Mouse (Mus musculus): ENCODE results near the gene A4galt. TPM values are rescaled to one million over a fixed set of nuclear protein-coding genes. Genes with fewer than 3 reads are reported as not detected.
"Not testable (repeated sequence)": the region's sequence is repeated elsewhere in the genome, so short reads cannot be mapped to it uniquely, and the experiment has no call there.

The A4galt gene
- polyA plus RNA-seq, 1 experiment from 2014 or later: 9.2 TPM

DNA sequence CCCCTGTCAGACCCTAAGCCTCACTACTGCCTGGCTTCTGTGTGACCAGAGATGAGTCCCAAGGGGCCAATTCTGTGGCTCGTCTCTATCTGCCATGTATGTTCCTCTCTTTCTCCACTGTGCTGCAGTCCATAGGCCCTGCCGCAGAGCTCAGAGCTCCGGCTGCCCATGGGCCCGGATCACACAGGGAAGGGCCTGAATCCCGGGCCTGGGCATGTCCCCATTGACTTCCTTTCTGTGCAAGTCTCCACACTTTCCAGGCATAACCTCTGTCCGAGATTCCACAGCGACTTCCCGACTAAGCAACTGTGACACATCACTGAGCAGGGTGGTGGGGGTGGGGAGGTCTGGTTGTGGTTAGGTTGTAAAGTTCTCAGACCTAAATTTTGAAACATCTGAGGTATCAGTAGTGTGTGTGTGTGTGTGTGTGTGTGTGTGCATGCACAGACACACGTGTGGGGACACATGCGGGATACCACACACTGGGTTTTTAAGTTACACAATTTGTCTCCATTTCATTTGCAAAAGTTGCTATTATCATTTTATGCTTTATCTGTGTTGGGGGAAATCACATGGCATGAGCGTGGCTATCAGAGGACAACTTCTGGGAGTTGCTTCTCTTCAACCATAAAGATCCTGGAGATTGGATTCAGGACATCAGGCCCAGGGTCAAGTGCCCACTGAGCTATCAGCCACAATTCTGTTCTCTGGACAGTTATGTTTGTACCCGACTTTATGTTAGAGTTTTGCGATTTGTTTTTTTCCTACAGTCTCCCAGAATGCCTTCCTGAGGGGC is 40.9 kb upstream of the A4galt start:
- ATAC-seq (ENCODE audit: insufficient read depth, low FRiP score, low read depth): no peak
- Histone ChIP-seq H3K36me3 (no peaks in the 10 kb centered on the region), H3K4me1 (peaks cover 14% of the 10 kb centered on the region; the same call in 1 of the 2 replicates), H3K4me3 (replicated peaks) (no peak overlapping the region), H3K9ac (no peak overlapping the region), H3K4me2 (no peak overlapping the region), H3K9me3 (no peaks in the 10 kb centered on the region), H3K27ac (peak overlapping the region; percentile 63), H3K27me3 (replicated peaks) (no peaks in the 10 kb centered on the region)
- WGBS: 82% methylated on average over 13 of the region's 13 CpGs

DNA sequence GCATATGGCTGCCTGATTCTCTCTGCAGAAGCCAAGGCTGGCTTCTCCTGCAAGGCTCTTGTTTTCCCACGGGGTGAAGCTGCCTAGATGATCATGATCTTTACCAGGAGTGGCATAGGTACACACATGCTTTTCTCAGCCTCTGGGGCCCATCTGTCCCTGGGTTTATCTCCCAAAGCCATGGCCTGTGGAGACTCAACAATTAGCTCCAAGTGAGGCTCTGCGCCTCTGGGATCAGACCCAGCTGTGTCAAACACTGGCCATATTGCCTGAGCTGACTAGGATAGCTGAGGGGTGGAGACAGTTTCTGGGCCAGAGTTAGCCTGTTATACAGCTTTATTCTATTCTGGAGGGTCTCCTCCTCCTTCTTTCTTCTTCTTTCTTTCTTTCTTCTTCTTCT is 39.3 kb upstream of the A4galt start:
- Histone ChIP-seq H3K4me3 (replicated peaks) (no peak overlapping the region), H3K9ac (no peak overlapping the region), H3K27me3 (replicated peaks) (no peaks in the 10 kb centered on the region), H3K9me3 (no peaks in the 10 kb centered on the region), H3K36me3 (no peaks in the 10 kb centered on the region), H3K4me2 (no peak overlapping the region), H3K27ac (no peak overlapping the region), H3K4me1 (peaks cover 6% of the 10 kb centered on the region; the same call in 1 of the 2 replicates)
- 71% methylated on average over 2 of the region's 2 CpGs for WGBS
- ATAC-seq (ENCODE audit: insufficient read depth, low FRiP score, low read depth): no peak

DNA sequence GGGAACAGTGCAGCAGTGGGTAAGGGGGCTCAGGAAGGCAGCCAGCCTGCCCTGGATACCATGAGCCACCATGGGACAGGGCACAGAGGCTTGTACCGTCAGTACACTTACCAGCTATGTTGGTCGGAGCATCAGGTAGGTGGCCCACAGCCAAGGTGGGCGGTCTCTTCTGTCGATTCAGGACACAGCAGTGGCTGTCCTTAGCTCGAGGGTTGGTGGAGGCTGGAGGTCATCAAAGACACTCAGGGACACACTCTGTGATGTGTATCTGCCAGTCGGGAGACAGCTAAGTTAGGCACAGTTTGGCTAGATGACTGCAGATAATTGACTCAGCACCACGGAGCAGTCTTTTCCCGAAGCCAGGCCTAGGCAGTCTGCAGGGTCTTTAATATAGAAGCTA is 33.3 kb upstream of the A4galt start:
- WGBS: 75% methylated on average over 8 of the region's 8 CpGs
- Histone ChIP-seq H3K9ac (no peak overlapping the region), H3K4me1 (0 out of 2 replicates have a peak, but pooled peaks cover 4% of the 10 kb centered on the region), H3K4me2 (no peak overlapping the region), H3K9me3 (no peaks in the 10 kb centered on the region), H3K27me3 (replicated peaks) (no peaks in the 10 kb centered on the region), H3K27ac (no peak overlapping the region), H3K36me3 (no peaks in the 10 kb centered on the region), H3K4me3 (replicated peaks) (no peak overlapping the region)
- no peak for ATAC-seq (ENCODE audit: insufficient read depth, low FRiP score, low read depth)

DNA sequence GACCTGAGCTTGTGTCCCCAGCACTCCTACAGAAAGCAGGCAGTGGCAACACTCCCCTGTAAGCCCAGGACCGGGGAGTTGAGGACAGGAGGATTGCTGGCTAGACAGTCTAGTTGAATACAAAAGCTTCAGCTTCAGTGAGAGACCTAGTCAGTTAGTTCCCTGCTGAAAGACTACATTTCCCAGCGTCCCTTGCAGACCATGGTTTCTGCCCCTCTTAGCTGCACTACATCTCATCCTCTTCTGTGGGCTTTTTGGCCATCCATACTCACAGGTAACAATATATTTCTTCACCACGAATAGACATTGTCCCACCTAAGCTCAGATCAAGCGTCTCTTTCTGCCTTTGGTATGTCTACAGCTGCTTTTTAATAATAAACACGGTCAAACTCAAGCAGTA is 30.8 kb upstream of the A4galt start:
- H3K9ac ChIP-seq: no peak overlapping the region
- H3K9me3 ChIP-seq: no peaks in the 10 kb centered on the region
- no peaks in the 10 kb centered on the region for H3K27me3 ChIP-seq (replicated peaks)
- no peak overlapping the region for H3K4me2 ChIP-seq
- 75% methylated on average over 5 of the region's 5 CpGs for WGBS
- no peak overlapping the region for H3K4me3 ChIP-seq (replicated peaks)
- 0 out of 2 replicates have a peak, but pooled peaks cover 4% of the 10 kb centered on the region for H3K4me1 ChIP-seq
- no peaks in the 10 kb centered on the region for H3K36me3 ChIP-seq
- H3K27ac ChIP-seq: no peak overlapping the region
- no peak for ATAC-seq (ENCODE audit: insufficient read depth, low FRiP score, low read depth)

DNA sequence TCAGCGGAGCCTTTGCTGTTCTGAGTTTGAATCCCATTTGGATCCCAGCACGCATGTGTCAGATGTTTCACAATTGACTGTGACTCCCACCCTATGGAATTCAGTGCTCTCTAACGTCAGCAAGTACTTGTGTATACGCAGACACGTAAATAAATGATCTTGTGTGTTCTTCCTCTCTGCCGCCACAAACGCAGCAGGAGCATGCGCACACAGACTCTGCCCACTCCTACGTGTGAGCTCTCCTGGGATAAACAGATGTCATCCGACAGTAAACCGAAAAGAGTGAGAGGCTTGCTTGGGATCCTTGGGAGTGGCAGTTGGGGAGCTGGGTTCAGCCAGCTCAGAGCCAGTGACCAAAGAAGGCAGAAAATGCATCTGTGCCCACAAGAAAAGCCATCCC is 29.7 kb upstream of the A4galt start:
- peak overlapping the region; percentile 16; the same call in 1 of the 2 replicates for H3K4me2 ChIP-seq
- peak overlapping the region; percentile 61 for H3K27ac ChIP-seq
- no peak for ATAC-seq (ENCODE audit: insufficient read depth, low FRiP score, low read depth)
- H3K9me3 ChIP-seq: no peaks in the 10 kb centered on the region
- H3K4me1 ChIP-seq: 0 out of 2 replicates have a peak, but pooled peaks cover 4% of the 10 kb centered on the region
- 35% methylated on average over 11 of the region's 11 CpGs for WGBS
- no peak overlapping the region for H3K4me3 ChIP-seq (replicated peaks)
- no peak overlapping the region for H3K9ac ChIP-seq
- H3K27me3 ChIP-seq (replicated peaks): no peaks in the 10 kb centered on the region
- no peaks in the 10 kb centered on the region for H3K36me3 ChIP-seq

DNA sequence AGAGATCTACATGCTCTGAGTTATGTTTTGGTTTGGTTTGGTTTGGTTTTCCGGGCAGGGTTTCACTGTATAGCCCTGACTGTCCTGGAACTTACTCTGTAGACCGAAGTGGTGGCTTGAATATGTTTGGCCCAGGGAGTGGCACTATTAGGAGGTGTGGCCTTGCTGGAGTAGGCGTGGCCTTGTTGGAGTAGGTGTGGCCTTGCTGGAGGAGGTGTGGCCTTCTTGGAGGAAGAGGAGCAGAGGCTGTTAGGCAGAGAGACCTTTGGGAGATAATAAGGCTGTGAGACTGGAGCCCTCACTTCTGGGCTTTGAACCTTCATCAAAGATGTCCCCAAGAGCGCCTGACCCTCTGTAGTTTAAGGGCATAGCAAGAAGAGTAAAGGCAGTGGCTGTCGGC is 27.0 kb upstream of the A4galt start:
- WGBS: 84% methylated on average over 5 of the region's 5 CpGs
- no peak overlapping the region for H3K9ac ChIP-seq
- H3K27me3 ChIP-seq (replicated peaks): no peaks in the 10 kb centered on the region
- H3K4me2 ChIP-seq: no peak overlapping the region
- H3K4me3 ChIP-seq (replicated peaks): no peak overlapping the region
- 0 out of 2 replicates have a peak, but pooled peaks cover 4% of the 10 kb centered on the region for H3K4me1 ChIP-seq
- H3K27ac ChIP-seq: no peak overlapping the region
- no peaks in the 10 kb centered on the region for H3K36me3 ChIP-seq
- H3K9me3 ChIP-seq: no peaks in the 10 kb centered on the region
- no peak for ATAC-seq (ENCODE audit: insufficient read depth, low FRiP score, low read depth)

DNA sequence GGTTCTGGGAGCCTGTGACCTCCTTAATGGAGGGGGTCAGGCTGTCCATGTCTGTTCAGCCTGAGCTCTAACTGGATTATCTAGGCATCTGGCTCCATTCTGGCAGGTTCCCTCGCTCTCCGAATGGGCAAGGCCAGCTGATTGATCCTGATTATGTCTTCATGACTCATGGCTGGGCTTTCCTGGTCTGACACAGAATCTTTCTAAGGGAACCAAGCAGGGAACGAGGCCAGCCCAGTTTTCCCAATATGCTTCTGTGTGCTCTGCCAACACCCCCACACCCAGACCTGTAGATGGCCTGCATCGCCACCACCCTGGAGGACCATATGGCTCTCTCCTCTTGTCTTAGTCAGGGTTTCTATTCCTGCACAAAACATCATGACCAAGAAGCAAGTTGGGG is 25.9 kb upstream of the A4galt start:
- H3K36me3 ChIP-seq: no peaks in the 10 kb centered on the region
- H3K4me1 ChIP-seq: 0 out of 2 replicates have a peak, but pooled peaks cover 4% of the 10 kb centered on the region
- H3K27me3 ChIP-seq (replicated peaks): no peaks in the 10 kb centered on the region
- ATAC-seq (ENCODE audit: insufficient read depth, low FRiP score, low read depth): no peak
- H3K9me3 ChIP-seq: no peaks in the 10 kb centered on the region
- H3K4me2 ChIP-seq: no peak overlapping the region
- no peak overlapping the region for H3K9ac ChIP-seq
- H3K4me3 ChIP-seq (replicated peaks): no peak overlapping the region
- WGBS: 73% methylated on average over 4 of the region's 4 CpGs
- no peak overlapping the region for H3K27ac ChIP-seq

DNA sequence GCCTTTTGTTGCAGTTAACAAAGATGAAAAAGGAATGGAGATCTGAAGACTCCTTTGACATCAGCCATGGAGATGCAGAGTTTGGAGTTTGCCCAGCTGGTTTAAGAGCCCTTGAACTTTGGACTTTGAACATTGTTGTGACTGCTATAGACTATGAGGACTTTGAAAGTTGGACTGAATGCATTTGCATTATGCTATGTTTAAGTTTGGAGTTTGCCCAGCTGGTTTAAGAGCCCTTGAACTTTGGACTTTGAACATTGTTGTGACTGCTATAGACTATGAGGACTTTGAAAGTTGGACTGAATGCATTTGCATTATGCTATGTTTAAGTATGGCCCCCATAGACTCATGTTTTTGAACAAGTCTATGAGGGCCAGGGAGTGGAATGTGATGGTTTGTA is 22.7 kb upstream of the A4galt start:
- H3K27ac ChIP-seq; H3K4me2 ChIP-seq; H3K36me3 ChIP-seq; ATAC-seq (ENCODE audit: insufficient read depth, low FRiP score, low read depth); H3K4me3 ChIP-seq (replicated peaks); H3K27me3 ChIP-seq (replicated peaks); H3K9me3 ChIP-seq; H3K9ac ChIP-seq; H3K4me1 ChIP-seq: not testable (repeated sequence)

DNA sequence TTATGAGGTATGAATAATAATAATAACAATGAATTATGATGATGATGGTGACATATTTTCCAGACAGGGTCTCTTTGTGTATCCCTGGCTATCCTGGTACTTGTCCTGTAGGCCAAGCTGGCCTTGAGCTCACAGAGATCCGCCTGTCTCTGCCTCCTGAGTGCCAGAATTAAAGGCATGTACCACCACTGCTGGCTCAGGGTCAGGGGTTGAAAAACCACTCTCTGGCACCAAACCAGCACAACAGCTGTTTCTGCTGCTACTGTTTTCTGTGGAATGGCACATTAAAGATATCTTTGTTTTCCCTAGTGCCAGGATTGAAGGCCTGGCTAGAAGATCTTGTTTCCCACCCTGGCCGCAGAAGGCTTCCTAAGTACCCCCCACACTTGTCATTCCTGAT is 21.4 kb upstream of the A4galt start:
- no peaks in the 10 kb centered on the region for H3K4me1 ChIP-seq
- no peaks in the 10 kb centered on the region for H3K9me3 ChIP-seq
- H3K27ac ChIP-seq: no peak overlapping the region
- no peaks in the 10 kb centered on the region for H3K36me3 ChIP-seq
- H3K4me2 ChIP-seq: no peak overlapping the region
- 83% methylated on average over 2 of the region's 2 CpGs for WGBS
- no peak overlapping the region for H3K9ac ChIP-seq
- H3K27me3 ChIP-seq (replicated peaks): no peaks in the 10 kb centered on the region
- no peak overlapping the region for H3K4me3 ChIP-seq (replicated peaks)
- ATAC-seq (ENCODE audit: insufficient read depth, low FRiP score, low read depth): no peak

DNA sequence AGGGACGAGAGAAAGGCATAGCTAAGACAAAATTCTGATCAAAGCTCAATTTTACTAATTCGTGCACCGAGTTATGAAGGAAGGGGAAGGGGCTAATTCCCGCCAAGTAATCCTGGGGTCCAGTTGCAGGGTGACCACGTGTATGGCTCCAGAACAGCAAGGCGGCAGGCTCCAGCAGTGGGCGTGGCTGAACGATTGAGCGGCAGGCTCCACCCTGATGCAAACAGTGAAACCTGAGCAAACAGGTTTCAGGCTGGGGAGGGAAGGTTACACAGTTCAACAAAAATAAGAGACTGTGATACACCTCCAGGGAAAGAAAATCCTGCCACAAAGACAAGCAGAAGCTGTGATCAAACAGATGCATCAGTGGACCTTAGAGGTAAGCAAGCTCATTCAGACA is 19.6 kb upstream of the A4galt start:
- Histone ChIP-seq H3K27ac (peak overlapping the region; percentile 40; the same call in 1 of the 2 replicates), H3K4me2 (peak overlapping the region; percentile 30)
- peak; percentile 66; the same call in 1 of the 2 replicates for ATAC-seq (ENCODE audit: insufficient read depth, low FRiP score, low read depth)
- H3K36me3 ChIP-seq; H3K27me3 ChIP-seq (replicated peaks); H3K9ac ChIP-seq; H3K4me3 ChIP-seq (replicated peaks); H3K9me3 ChIP-seq; H3K4me1 ChIP-seq: not testable (repeated sequence)
- WGBS: 34% methylated on average over 9 of the region's 9 CpGs

DNA sequence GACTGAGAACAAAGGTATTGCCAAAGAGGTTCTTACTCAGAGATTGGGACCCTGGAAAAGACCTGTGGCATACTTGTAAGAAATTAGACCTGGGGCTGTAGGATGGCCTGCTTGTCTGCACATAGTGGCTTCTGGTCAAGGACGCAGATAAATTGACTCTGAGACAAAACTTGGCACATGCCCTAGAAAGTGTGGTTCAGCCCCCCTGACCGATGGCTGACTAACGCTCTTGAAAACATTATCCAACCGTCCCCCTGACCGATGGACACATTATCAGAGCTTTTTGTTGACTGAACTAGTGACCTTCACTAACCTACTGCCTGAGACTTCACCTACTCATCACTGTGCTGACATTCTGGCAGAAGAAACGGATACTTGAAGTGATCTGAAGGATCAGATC is 18.4 kb upstream of the A4galt start:
- not testable (repeated sequence) for H3K4me2 ChIP-seq; H3K4me3 ChIP-seq (replicated peaks); H3K36me3 ChIP-seq; H3K27me3 ChIP-seq (replicated peaks); H3K9me3 ChIP-seq; H3K4me1 ChIP-seq; H3K27ac ChIP-seq; H3K9ac ChIP-seq; ATAC-seq (ENCODE audit: insufficient read depth, low FRiP score, low read depth)
- WGBS: 54% methylated on average over 6 of the region's 6 CpGs

DNA sequence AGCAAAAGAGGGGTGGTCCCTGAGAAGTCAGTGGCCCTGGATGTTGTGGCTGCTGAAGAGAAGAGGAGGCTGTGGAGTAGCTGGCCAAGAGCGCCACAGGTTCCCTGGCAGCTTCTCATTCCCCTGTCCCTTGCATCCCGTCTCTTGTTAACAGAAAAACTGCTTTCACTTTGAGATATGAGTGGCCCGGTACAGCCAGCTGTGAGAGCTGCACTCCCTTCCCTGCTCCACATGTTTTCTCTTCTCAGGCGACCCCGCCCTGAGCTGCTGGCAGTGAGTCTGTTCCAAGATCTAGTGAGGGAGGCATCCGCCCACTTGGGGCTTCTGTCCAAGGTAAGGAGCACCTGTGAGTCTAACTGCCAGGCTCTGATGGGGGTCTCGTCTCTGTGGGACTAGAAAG is 16.9 kb upstream of the A4galt start:
- H3K4me3 ChIP-seq (replicated peaks); H3K9ac ChIP-seq; H3K36me3 ChIP-seq; H3K4me1 ChIP-seq; H3K9me3 ChIP-seq; H3K27me3 ChIP-seq (replicated peaks); ATAC-seq (ENCODE audit: insufficient read depth, low FRiP score, low read depth): not testable (repeated sequence)
- 29% methylated on average over 7 of the region's 7 CpGs for WGBS
- H3K4me2 ChIP-seq: peak overlapping the region; percentile 27; the same call in 1 of the 2 replicates
- H3K27ac ChIP-seq: 0 out of 2 replicates have a peak overlapping the region, but pooled peaks have one; percentile 11
